Mouse (Mus musculus): ENCODE data around the gene Erlin1. TPM values are rescaled to one million over a fixed set of nuclear protein-coding genes. Genes with fewer than 3 reads are reported as not detected.
A peak's percentile ranks its signal among the peaks of the same experiment; 100 is the strongest.

Gene Erlin1
- 1 to 10 TPM; 5.7 to 9.1 TPM for total RNA-seq (2021)

DNA sequence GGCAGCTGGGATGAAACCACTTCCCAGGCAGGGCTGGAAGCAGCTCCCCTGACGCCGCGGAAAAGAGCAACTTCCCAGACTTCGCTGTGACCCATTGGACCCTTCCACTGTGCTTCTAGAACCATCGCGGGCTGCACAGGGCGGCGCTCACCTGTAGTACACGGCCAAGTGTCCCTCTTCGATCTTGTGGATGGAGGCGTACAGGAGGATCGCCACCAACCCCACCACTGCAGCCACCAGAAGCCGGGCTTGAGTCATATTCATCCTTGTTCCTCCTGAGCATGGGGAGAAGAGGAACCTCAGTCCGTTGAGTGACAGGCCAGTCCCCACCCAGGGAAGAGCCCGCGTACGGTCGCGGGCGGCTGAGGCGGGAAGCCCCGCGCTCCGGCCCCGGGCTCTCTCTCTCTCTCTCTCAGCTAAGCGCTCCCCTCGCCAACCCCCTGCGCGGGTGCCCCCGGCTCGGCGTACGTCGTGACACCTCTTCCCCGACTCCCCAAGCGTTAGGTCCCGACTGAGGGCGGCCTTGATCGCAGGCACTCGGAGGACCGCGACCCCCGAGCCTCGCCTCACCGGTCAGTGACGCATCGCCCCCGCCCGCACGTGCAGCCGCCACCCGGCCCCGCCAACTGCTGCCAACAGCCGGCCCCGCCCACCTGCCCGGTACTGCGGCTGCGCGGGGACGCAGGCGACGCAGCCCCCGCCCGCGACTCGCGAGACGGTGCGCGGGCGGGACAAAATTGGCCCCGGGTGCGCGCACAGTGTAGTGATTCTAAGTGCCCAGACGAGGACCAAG is at the start of gene Erlin1:
TSS of gene Erlin1 (minus strand) at position 665 of the 793 bp plus-strand sequence.
- DNase-seq = peak; percentile 91 to 93
- intact Hi-C loops (cut with DNase I) = no loop called here

DNA sequence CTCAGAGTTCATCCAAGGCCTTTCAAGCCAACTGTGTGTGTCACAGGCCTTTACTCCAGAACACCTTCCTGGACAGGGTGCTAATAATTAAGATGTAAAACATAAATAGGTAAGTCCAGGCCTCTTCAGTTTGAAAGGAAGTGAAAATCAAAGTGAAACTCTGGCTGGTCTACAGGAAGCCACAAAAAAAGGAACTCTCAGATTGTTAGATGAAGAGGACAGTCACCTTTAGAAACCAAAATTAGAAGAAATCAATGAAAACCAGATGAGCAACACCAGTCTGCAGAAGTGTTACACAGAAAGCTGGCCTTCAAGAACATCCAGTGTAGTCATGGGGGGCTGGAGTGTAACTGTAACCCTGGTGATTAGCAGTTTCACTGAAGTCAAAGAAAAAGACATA is 48.2 kb upstream of the Erlin1 start:
- intact Hi-C loops (cut with DNase I) = no loop called here
- DNase-seq = no peak

DNA sequence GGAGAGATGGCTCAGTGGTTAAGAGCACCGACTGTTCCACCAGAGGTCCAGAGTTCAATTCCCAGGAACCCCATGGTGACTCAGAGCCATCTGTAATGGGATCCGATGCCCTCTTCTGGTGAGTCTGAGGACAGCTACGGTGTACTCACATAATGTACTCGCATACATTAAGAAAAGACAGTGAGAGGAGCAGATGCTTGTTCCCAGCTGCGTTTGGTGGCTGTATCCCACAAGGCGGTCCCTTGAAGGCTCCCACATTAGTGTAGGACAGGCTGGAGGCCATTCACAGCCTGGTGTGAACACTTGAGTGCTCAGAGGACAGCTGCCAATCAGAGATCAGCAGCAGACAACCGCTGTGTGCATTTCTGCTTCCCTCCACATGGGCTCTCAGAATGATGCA is 42.1 kb upstream of the Erlin1 start:
- intact Hi-C loops (cut with DNase I) = no loop called here
- DNase-seq = peak in 1 of 2 experiments; percentile 2

DNA sequence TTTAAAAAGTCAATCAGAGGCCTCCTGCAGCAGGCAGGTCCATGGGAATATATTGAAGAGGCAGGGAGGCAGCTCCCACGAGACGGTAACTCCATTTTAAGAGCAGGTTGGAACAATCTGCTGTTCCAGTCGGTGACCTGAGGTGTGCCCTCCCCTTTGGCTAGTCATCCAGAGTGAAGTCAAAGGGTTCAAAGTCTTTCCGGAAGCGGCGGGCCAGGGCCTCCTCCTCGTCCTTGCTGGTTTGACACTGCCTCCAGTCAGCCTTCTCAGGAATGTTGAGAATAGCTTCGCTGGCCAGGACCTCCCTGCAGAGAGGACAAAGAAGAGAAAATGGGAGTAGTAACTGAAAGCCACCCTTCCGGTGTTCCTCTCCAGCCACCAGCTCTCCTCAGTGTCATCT is 40.8 kb upstream of the Erlin1 start:
- DNase-seq = no peak
- intact Hi-C loops (cut with DNase I) = no loop called here

DNA sequence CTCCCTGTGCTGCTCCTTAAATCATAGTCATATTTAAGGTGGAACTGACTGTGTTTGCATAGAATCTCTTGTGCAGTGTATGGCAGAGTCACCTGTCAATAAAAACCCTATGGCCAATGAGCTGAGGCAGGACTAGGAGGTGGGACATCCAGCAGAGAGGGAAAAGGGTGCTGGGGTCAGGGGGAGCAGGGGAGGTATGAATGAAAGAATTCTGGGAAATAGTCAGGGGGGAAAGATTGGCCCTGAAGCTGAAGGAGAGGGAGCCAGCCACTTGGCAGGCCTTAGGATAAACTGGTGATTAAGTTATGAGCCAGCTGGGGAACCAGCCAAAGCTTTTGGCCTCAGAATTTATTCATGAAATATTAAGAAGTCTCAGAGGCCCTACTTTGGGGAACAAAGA is 39.4 kb upstream of the Erlin1 start:
- intact Hi-C loops (cut with DNase I) = no loop called here
- DNase-seq = peak; percentile 6 to 14

GRCm38 (mm10) chr19:44107661-44108521 is 38.3 kb upstream of the Erlin1 start:
- intact Hi-C loops (cut with DNase I) = loop anchor here (2.0 kb wide), 1 partner anchor 27 kb away; the partner anchor contains the start of gene Cwf19l1
- DNase-seq = peak in 1 of 2 experiments; percentile 25

DNA sequence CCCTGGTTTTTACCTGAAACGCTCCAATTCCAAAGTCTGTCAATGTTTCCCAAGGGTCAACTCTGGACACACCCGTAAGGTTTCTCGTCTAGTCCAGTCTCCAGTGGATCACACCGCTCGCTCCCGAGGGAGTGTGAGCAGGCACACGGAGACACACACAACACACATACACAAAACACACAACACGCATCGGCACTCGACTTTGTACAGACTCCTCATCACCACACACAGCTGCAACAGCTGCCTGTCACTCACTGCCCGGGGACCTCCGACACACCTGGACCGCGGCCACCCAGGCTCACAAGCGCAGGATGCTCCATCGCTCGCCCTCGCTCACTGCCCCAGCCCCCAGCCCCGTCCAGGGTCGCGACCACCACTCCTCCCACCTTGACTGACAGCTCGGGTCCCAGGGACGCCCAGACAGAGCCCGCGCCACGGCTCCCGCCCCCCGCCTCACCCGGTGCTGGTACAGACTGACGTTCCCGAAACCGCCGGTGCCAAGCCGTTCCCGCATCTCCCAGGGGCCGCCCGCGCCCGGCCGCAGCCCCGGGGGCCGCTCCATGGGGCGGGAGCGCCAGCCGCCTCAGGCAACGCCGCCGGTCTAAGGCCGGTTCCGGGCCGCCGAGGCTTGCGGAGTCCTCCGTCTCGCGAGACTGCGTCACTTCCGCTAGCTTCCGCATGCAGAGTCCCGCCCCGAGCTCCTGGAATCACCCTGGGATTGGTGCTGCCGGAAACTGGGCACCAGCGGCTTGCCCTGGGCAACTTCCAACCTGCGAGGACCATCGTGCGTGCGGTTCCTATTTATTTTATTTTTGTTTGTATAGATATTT is 37.5 kb upstream of the Erlin1 start, which contains the start of gene Chuk:
TSS of gene Chuk (minus strand) at position 650 of the 830 bp plus-strand sequence.
- intact Hi-C loops (cut with DNase I) = loop anchor here (2.0 kb wide), 1 partner anchor 28 kb away; the partner anchor contains the start of gene Cwf19l1
- DNase-seq = peak; percentile 98 to 99

GRCm38 (mm10) chr19:44104393-44104792 is 34.8 kb upstream of the Erlin1 start:
- intact Hi-C loops (cut with DNase I) = no loop called here
- DNase-seq = no peak

GRCm38 (mm10) chr19:44103001-44103400 is 33.4 kb upstream of the Erlin1 start:
- DNase-seq = no peak
- intact Hi-C loops (cut with DNase I) = no loop called here

DNA sequence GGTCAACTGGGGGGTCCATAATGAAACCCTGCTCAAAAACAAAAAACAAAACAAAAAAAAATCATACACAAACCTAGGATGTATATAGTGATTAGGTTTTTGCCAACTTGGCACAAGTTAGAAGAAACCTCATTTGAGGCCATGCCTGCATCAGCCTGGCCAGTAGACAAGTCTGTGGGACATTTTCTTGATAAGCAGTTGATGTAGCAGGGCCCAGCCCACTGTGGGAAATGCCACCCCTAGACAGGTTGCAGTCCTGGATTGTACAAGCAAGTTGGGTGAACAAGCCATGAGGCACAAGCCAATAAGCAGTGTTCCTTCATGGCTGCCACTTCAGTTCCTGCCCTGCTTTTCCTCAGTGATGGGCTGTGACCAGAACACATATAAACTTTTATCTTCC is 31.3 kb upstream of the Erlin1 start:
- intact Hi-C loops (cut with DNase I) = no loop called here
- DNase-seq = no peak

GRCm38 (mm10) chr19:44086278-44086677 is 16.7 kb upstream of the Erlin1 start:
- DNase-seq = no peak
- intact Hi-C loops (cut with DNase I) = no loop called here

DNA sequence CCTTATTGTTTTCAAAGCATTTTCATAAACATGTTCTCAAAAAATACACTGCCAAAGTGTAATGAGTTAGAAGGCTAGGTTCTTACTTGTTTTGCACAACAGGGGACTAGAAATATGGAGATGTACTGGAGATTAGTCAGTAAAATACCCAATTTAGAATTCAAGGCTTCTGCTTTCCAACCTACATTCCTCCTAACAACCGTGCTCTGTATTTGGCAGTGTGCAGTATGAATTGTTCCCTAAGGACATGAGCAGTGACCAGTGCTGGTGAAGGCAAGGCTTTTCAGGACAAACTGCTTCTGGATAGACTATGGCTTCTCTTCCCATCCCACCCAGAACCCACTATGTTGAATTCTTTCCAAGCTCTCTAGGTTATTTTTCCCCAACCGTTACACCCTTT is 11.3 kb upstream of the Erlin1 start:
- no peak for DNase-seq
- intact Hi-C loops (cut with DNase I) = no loop called here

DNA sequence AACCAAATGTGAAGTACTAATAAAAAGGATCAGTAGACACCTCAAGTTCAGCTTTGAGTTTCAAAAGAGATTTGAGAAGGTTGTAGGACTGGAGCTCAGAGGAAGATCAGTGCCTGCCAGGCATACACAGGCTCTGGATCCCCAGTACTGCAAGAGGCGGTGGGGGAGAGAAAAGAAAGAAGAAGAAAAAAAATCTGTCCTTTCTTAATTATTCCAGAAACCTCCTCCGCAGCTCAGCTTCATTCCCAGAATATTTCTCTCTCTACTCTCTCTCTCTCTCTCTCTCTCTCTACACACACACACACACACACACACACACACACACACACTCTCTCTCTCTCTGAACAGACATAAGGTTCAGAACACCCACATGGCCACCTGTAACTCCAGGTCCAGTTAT is 10.4 kb upstream of the Erlin1 start:
- DNase-seq = no peak
- intact Hi-C loops (cut with DNase I) = no loop called here

GRCm38 (mm10) chr19:44077024-44077423 is 7.4 kb upstream of the Erlin1 start:
- intact Hi-C loops (cut with DNase I) = no loop called here
- DNase-seq = no peak

- no peak for DNase-seq
- intact Hi-C loops (cut with DNase I) = no loop called here
Measured at GRCm38 (mm10) chr19:44076457-44076856, 6.9 kb upstream of the Erlin1 start.

DNA sequence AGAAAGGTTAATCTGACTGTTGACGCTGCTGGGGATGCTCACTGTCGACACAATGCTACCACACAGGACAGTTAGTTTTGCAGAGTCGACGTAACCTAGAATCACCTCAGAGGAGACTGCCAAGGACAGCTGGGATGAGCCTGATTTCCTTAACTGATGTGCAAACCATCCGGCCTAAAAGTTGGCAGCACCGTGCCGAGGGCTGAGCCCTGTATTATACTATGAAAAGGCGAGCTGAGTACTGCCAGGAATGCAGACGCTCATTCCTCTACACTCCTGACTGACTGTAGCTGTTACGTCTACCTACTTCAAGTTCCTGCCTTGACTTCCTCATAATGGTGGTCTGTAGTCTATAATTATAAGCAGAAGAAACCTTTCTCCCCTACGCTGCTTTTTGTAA is 5.4 kb upstream of the Erlin1 start:
- no peak for DNase-seq
- intact Hi-C loops (cut with DNase I) = no loop called here

DNA sequence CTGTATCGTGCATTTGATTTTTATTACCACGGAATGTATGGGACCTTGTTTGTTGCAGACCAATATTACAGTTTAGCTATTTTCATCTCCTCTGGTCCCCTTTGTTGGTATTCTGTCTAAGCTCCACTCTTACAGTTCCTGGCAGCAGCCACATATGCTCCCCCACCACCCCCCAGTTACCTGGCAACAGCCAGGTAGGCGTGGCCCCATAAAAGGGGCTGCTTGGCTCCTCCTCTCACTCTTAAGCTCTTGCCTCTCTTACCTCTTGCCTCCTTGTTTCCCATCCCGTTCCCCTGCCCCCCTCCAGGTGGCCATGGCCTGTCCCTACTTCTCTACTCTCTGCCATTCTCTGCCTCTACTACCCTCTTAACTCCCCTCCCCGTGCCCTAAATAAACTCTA is 1.6 kb upstream of the Erlin1 start:
- intact Hi-C loops (cut with DNase I) = no loop called here
- DNase-seq = no peak

GRCm38 (mm10) chr19:44069914-44070232 is 288 bp upstream of the Erlin1 start:
- no peak for DNase-seq
- intact Hi-C loops (cut with DNase I) = no loop called here

- intact Hi-C loops (cut with DNase I) = no loop called here
- no peak for DNase-seq
Measured at GRCm38 (mm10) chr19:44068232-44068631, 1.4 kb downstream of the Erlin1 start.

- intact Hi-C loops (cut with DNase I) = no loop called here
- DNase-seq = no peak
Measured at GRCm38 (mm10) chr19:44067323-44068049, 2.1 kb downstream of the Erlin1 start.

Measured in heart, postnatal 10 days (tissue).